Mouse (Mus musculus) spleen, adult 2 months (tissue): Measurements from ENCODE around the gene Dnajc30. TPM values are rescaled to one million over a fixed set of nuclear protein-coding genes. Genes with fewer than 3 reads are reported as not detected.
A peak's percentile ranks its signal among the peaks of the same experiment; 100 is the strongest.
"Not testable (repeated sequence)": the region's sequence is repeated elsewhere in the genome, so short reads cannot be mapped to it uniquely, and the experiment has no call there.

ENCODE experiments used
- DNase-seq, 2 experiments: peaks; one replicate each; pipeline versions ENCODE4 v3.0.0 to v3.0.0-alpha.2; 2012 to 2021; ENCODE audit warnings: low spot score in 2 of 2, low read depth in 1 of 2
- H3K27ac ChIP-seq: fragments of 200-500 bp; 2 replicates; pipeline ENCODE4 v1.5.1; 2012; ENCODE audit warnings: low read length, inconsistent platforms; ENCODE audit not compliant: insufficient read depth
- H3K27me3 ChIP-seq: fragments of 200-500 bp; 2 replicates; pipeline ENCODE4 v1.6.1; 2012; ENCODE audit warnings: mild to moderate bottlenecking, moderate library complexity, low read length, inconsistent platforms; ENCODE audit not compliant: control insufficient read depth, insufficient read depth
- H3K36me3 ChIP-seq: fragments of 200-500 bp; 2 replicates; pipeline ENCODE4 v1.6.1; 2012; ENCODE audit warnings: mild to moderate bottlenecking, low read length, inconsistent platforms; ENCODE audit not compliant: control insufficient read depth, insufficient read depth
- H3K4me1 ChIP-seq: fragments of 200-500 bp; 2 replicates; pipeline ENCODE4 v1.6.1; 2011; ENCODE audit warnings: inconsistent platforms; ENCODE audit not compliant: control insufficient read depth, insufficient read depth, insufficient read length
- H3K4me3 ChIP-seq: fragments of 200-500 bp; 2 replicates; pipeline ENCODE4 v1.5.1; 2011; ENCODE audit warnings: mild to moderate bottlenecking, inconsistent platforms; ENCODE audit not compliant: insufficient read depth, insufficient read length; ENCODE audit errors: extremely low read depth
- CTCF ChIP-seq: fragments of 200-500 bp; IDR thresholded peaks from 2 replicates; pipeline ENCODE4 v1.5.1; 2011; ENCODE audit warnings: mild to moderate bottlenecking, inconsistent platforms; ENCODE audit not compliant: insufficient read depth, insufficient read length, insufficient replicate concordance; ENCODE audit errors: extremely low read depth
- POLR2A ChIP-seq: fragments of 200-500 bp; IDR thresholded peaks from 2 replicates; pipeline ENCODE4 v1.6.1; 2011; ENCODE audit warnings: low read depth, low read length, inconsistent platforms
- WGBS: fragments of 180-500 bp; shearing (Covaris S2); methylation state at CpG from one replicate; pipeline ENCODE4 v1.1.7; 2018; 5-methylcytosine and 5-hydroxymethylcytosine counted together
- polyA plus RNA-seq: library from polyadenylated mRNA; depleted of rRNA; stranded (reverse); fragments of >200 nt; gene quantifications from 2 replicates; pipeline ENCODE4 v1.2.3, GENCODE M21; 2012

The Dnajc30 gene
- polyA plus RNA-seq, 1 experiment, result 15.5 TPM

DNA sequence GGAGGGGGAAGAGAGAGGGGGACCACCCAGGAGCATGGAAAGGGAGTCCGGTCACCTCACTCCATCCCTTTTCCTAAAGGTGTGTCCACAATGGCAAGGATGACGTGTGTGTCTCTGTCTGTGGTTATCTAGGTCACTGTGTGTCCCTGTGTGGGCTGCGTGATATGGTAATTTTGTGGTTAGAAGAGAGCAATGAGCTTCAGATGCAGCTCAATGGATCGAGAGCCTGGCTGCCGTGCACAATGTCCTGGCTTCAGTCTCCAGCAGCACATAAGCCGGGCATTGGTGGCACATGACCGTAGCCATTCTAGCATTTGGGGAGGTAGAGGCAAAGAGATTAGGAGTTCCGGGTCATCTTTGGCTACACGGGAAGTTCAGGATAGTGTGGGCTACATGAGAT is 24.5 kb upstream of the Dnajc30 start:
- no peaks in the 10 kb centered on the region for H3K27me3 ChIP-seq
- no peaks in the 10 kb centered on the region for H3K4me1 ChIP-seq
- DNase-seq, result no peak
- no peak overlapping the region for H3K4me3 ChIP-seq
- no peaks in the 10 kb centered on the region for H3K36me3 ChIP-seq
- 55% methylated on average over 9 of the region's 9 CpGs for WGBS
- no peak for TF ChIP-seq CTCF
- no peak for TF ChIP-seq POLR2A
- no peak overlapping the region for H3K27ac ChIP-seq

DNA sequence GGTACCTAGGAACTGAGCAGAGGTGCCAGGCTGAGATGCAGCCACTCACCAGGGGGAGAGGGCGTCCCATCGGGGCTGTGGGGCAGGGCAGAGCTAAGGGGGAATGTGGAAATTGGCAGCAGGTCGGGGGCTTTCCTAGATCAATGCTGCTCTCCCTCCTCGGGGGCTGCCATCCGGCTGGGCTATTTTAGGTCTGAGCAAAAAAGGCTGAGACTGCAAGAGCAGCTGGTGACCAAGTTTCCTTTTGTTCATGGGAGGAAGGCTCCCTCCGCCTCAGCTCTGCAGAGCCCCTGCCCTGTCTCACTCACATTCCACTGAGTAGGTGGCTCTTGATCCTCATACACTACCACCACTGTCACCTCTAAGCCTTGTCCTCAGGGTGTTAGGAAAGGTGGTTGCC is 23.9 kb upstream of the Dnajc30 start:
- 20% methylated on average over 6 of the region's 6 CpGs for WGBS
- Histone ChIP-seq H3K27me3 (no peaks in the 10 kb centered on the region), H3K4me3 (no peak overlapping the region), H3K4me1 (no peaks in the 10 kb centered on the region), H3K27ac (peak overlapping the region; percentile 23; the same call in 1 of the 2 replicates), H3K36me3 (no peaks in the 10 kb centered on the region)
- DNase-seq, result no peak
- no peak for TF ChIP-seq CTCF

DNA sequence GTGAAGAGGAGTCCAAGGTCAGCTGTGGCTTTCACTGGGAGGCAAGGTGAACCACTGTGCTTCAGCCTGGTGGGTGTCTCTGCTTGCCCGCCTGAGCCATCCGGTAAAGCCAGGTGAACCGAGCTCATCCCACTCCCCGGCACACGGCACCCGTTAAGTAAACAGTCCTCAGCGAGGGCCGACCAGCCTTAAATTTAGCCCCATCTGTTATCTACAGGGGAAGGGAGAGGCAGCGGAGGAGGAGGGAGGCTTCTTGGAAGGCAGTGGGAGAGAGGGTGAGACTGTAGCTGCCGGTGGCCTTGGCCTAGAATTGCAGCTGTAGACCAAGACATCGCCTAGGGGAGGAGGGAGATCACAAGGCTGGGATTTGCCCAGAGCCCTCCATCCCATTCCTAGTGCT is 23.2 kb upstream of the Dnajc30 start:
- Histone ChIP-seq H3K4me3 (no peak overlapping the region), H3K27me3 (no peaks in the 10 kb centered on the region), H3K4me1 (no peaks in the 10 kb centered on the region), H3K27ac (peak overlapping the region; percentile 23; the same call in 1 of the 2 replicates), H3K36me3 (no peaks in the 10 kb centered on the region)
- 88% methylated on average over 11 of the region's 11 CpGs for WGBS
- no peak for TF ChIP-seq POLR2A
- DNase-seq, result no peak

DNA sequence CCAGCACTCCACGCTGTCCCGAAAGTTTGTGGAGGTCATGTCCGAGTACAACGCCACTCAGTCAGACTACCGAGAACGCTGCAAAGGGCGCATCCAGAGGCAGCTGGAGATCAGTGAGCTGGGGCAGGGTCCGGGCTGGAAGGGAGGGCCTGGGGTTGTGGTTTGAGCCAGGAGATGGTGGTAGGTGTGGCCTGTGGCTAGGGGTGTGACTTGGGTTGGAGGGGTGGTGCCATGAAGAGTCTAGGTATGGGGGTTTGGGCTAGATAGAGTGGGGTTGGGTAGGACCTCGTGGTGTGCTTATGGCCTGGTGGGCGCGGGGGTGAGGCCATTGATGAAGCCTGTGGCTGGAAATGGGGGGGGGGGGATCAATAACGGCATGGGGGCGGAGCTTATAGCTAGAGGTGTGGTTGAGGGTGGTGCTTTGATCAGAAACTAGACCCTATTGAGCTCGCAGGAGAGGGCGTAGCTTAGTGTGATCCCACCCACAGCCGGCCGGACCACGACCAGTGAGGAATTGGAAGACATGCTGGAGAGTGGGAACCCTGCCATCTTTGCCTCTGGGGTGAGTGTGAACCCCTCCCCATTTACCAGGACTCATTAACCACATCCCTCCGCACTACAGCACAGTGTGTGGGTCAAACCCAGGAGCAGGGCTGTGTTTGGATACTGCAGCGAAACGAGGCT is 21.8 kb upstream of the Dnajc30 start:
- H3K27ac ChIP-seq, result no peak overlapping the region
- no peaks in the 10 kb centered on the region for H3K4me1 ChIP-seq
- no peaks in the 10 kb centered on the region for H3K36me3 ChIP-seq
- H3K4me3 ChIP-seq, result no peak overlapping the region
- 84% methylated on average over 21 of the region's 21 CpGs for WGBS
- DNase-seq, result no peak
- H3K27me3 ChIP-seq, result no peaks in the 10 kb centered on the region
- TF ChIP-seq POLR2A, result no peak
- no peak for TF ChIP-seq CTCF

DNA sequence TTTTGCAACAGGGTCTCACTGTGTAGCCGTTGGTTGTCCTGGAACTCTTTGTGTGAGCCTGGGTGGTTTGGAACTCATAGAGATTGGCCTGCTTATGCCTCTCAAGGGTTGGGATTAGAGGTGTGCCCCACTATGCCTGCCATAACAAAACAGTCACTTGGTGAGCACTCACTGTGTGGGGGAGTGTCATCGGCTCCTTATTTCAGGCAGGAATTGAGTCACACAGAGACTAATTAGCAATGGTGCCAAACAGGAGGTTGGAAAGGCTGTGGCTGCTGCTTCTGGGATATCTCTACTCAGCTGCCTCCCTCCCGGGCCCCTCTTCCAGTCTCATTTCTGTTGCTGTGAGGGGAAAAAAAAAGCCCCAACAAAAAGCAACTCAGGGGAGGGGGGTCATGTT is 19.4 kb upstream of the Dnajc30 start:
- no peaks in the 10 kb centered on the region for H3K4me1 ChIP-seq
- no peak overlapping the region for H3K27ac ChIP-seq
- no peak for DNase-seq
- no peaks in the 10 kb centered on the region for H3K36me3 ChIP-seq
- TF ChIP-seq CTCF (no peak), POLR2A (no peak)
- H3K4me3 ChIP-seq, result no peak overlapping the region
- WGBS, result 94% methylated on average over 3 of the region's 3 CpGs
- H3K27me3 ChIP-seq, result no peaks in the 10 kb centered on the region

DNA sequence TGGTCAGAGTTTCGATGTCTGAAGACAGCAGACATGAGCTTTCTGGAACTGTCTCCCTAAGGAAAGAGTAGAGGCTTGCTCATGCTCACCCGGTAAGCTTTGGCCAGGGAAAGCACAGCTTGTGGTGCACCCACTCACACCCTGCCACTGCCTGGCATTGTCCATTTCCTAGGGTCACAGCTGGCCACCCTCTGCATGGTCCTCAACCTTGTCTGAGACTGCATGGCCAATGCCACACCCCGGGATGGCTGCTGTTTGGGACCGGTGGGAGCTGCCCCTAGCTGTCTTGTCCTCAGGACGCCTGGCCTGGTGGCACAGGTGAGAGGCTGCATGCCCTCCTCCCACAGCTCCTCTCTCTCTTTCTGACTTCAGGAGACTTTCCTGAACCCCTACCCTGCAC is 15.5 kb upstream of the Dnajc30 start:
- Histone ChIP-seq H3K4me1 (no peaks in the 10 kb centered on the region), H3K27ac (no peak overlapping the region), H3K4me3 (no peak overlapping the region), H3K27me3 (no peaks in the 10 kb centered on the region), H3K36me3 (peaks cover 3% of the 10 kb centered on the region; the same call in 1 of the 2 replicates)
- 86% methylated on average over 5 of the region's 5 CpGs for WGBS
- DNase-seq, result no peak
- no peak for TF ChIP-seq CTCF
- no peak for TF ChIP-seq POLR2A

DNA sequence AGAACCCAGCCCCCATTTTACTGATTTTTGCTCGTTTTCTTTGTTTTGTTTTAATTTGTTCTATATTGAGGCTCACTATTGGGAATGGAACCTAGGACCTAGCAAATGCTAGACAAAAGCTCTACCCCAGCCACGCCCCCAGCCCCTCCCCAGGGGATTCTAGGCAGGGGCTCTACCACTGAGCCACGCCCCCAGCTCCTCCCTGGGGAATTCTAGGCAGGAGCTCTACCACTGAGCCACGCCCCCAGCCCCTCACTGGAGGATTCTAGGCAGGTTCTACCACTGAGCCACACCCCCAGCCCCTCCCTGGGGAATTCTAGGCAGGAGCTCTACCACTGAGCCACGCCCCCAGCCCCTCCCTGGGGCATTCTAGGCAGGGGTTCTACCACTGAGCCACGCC is 14.7 kb upstream of the Dnajc30 start:
- not testable (repeated sequence) for DNase-seq, H3K4me1 ChIP-seq, H3K4me3 ChIP-seq, H3K36me3 ChIP-seq, H3K27me3 ChIP-seq, H3K27ac ChIP-seq
- 87% methylated on average over 5 of the region's 6 CpGs for WGBS
